14 mouse cellular contexts compared by ENCODE assay signal in the genomic region with DNA sequence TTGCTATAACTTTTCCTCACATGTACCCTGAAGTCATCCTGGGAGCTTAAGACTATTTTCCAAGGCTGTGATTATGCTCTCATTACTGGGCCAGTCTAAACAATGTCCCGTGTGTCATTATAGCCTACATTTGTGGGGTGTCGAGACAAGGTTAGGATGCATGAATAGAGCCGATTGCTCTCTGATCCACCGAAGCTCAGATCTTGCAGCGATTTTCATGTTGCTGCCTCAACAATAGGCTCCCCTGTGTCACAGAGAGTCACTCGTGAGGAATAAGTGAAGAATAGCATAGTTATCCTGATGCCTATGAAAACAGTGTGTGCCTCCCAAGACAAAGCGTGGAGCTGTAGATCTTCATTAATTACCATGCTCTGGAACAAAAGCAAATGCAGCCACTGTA.
A peak's percentile ranks its signal among the peaks of the same experiment; 100 is the strongest.
DNase-seq lines count a peak whose midpoint lies in the region; ATAC-seq and TF ChIP-seq lines count a peak whose summit lies in the region.
"Had no signal": no experiment of that assay in that cellular context is flagged by ENCODE, and none has a peak within 500 bp of the region (broad histone marks: within the 10 kb centered on the region; RNA-seq: fewer than 3 reads in every experiment).

No protein-coding gene starts in this region.

- intact Hi-C loops in heart, postnatal 25 days (cut with DNase I): no loop called here

- peaks cover 5% of the 10 kb centered on the region; the same call in 1 of the 2 replicates for H3K4me1 ChIP-seq in midbrain, embryonic 11.5 days (ENCODE audit: control insufficient read depth, insufficient read depth, low read length)
- H3K4me1 ChIP-seq in midbrain, embryonic 10.5 days: peaks cover 23% of the 10 kb centered on the region
- no peaks in the 10 kb centered on the region; the same call in 1 of the 2 replicates for H3K4me1 ChIP-seq in forebrain, postnatal 0 days (ENCODE audit: insufficient read depth)
- 0 out of 2 replicates have a peak, but pooled peaks cover 3% of the 10 kb centered on the region for H3K4me1 ChIP-seq in midbrain, embryonic 14.5 days (ENCODE audit: control insufficient read depth, insufficient read depth, low read length)
- H3K4me1 ChIP-seq: limb, embryonic 15.5 days had no signal

- no peak for TF ChIP-seq CTCF in forebrain, postnatal 0 days (IDR thresholded peaks at IDR 0.05; ENCODE audit: low read depth)

- H3K27ac ChIP-seq in midbrain, embryonic 11.5 days (ENCODE audit: low read depth, low read length): no peak overlapping the region
- no peak overlapping the region for H3K27ac ChIP-seq in midbrain, embryonic 10.5 days (replicated peaks)
- no peak overlapping the region for H3K27ac ChIP-seq in forebrain, postnatal 0 days (ENCODE audit: low read depth, low read length)
- no peak overlapping the region for H3K27ac ChIP-seq in midbrain, embryonic 14.5 days (replicated peaks; ENCODE audit: low read depth, low read length)
- H3K27ac ChIP-seq: limb, embryonic 15.5 days had no signal

- no peak overlapping the region for H3K4me3 ChIP-seq in midbrain, embryonic 11.5 days (ENCODE audit: low read depth, low read length)
- H3K4me3 ChIP-seq in midbrain, embryonic 10.5 days: no peak overlapping the region
- no peak overlapping the region for H3K4me3 ChIP-seq in forebrain, postnatal 0 days (ENCODE audit: low read depth, low read length)
- H3K4me3 ChIP-seq in midbrain, embryonic 14.5 days (replicated peaks; ENCODE audit: low read depth, low read length): no peak overlapping the region
- H3K4me3 ChIP-seq: limb, embryonic 15.5 days had no signal

- H3K9ac ChIP-seq in midbrain, embryonic 11.5 days (ENCODE audit: low read length): no peak overlapping the region
- H3K9ac ChIP-seq in forebrain, postnatal 0 days: no peak overlapping the region
- H3K9ac ChIP-seq in midbrain, embryonic 14.5 days (replicated peaks; ENCODE audit: low read length): no peak overlapping the region
- H3K9ac ChIP-seq: limb, embryonic 15.5 days; lung, embryonic 14.5 days had no signal

- WGBS in midbrain, embryonic 11.5 days: 59% methylated on average over 7 of the region's 7 CpGs
- 70% methylated on average over 7 of the region's 7 CpGs for WGBS in midbrain, embryonic 10.5 days
- 9% methylated on average over 7 of the region's 7 CpGs for WGBS in forebrain, postnatal 0 days
- 33% methylated on average over 7 of the region's 7 CpGs for WGBS in midbrain, embryonic 14.5 days

- H3K9me3 ChIP-seq in midbrain, embryonic 11.5 days (ENCODE audit: control insufficient read depth, low read length): no peaks in the 10 kb centered on the region
- no peaks in the 10 kb centered on the region for H3K9me3 ChIP-seq in midbrain, embryonic 10.5 days (replicated peaks)
- no peaks in the 10 kb centered on the region for H3K9me3 ChIP-seq in forebrain, postnatal 0 days (ENCODE audit: low read length)
- no peaks in the 10 kb centered on the region for H3K9me3 ChIP-seq in midbrain, embryonic 14.5 days (ENCODE audit: control insufficient read depth, low read length)
- H3K9me3 ChIP-seq: limb, embryonic 15.5 days had no signal

- 0 out of 2 replicates have a peak, but pooled peaks cover 2% of the 10 kb centered on the region for H3K27me3 ChIP-seq in midbrain, embryonic 11.5 days (ENCODE audit: control insufficient read depth, insufficient read depth, low read length)
- 0 out of 2 replicates have a peak, but pooled peaks cover 3% of the 10 kb centered on the region for H3K27me3 ChIP-seq in midbrain, embryonic 10.5 days (ENCODE audit: low read depth, poor library complexity, severe bottlenecking)
- H3K27me3 ChIP-seq in forebrain, postnatal 0 days (ENCODE audit: insufficient read depth, low read length): no peaks in the 10 kb centered on the region
- no peaks in the 10 kb centered on the region; the same call in 1 of the 2 replicates for H3K27me3 ChIP-seq in midbrain, embryonic 14.5 days (ENCODE audit: control insufficient read depth, insufficient read depth, low read length)
- H3K27me3 ChIP-seq: limb, embryonic 15.5 days had no signal

- peak; percentile 61; the same call in 1 of the 2 replicates for ATAC-seq in midbrain, embryonic 11.5 days (ENCODE audit: low FRiP score)
- peak; percentile 52; the same call in 1 of the 2 replicates for ATAC-seq in forebrain, postnatal 0 days
- ATAC-seq in midbrain, embryonic 14.5 days (ENCODE audit: low FRiP score, low TSS enrichment): no peak

- H3K4me2 ChIP-seq in midbrain, embryonic 11.5 days: no peak overlapping the region
- 0 out of 2 replicates have a peak overlapping the region, but pooled peaks have one; percentile 16 for H3K4me2 ChIP-seq in forebrain, postnatal 0 days (ENCODE audit: low read depth)
- H3K4me2 ChIP-seq in midbrain, embryonic 14.5 days (ENCODE audit: low read length): no peak overlapping the region
- H3K4me2 ChIP-seq: limb, embryonic 15.5 days; lung, embryonic 14.5 days had no signal

- no peaks in the 10 kb centered on the region for H3K36me3 ChIP-seq in midbrain, embryonic 11.5 days (ENCODE audit: control insufficient read depth, insufficient read depth, low read length)
- H3K36me3 ChIP-seq in midbrain, embryonic 10.5 days: no peaks in the 10 kb centered on the region
- H3K36me3 ChIP-seq in forebrain, postnatal 0 days (ENCODE audit: insufficient read depth): no peaks in the 10 kb centered on the region
- H3K36me3 ChIP-seq in midbrain, embryonic 14.5 days (ENCODE audit: control insufficient read depth, insufficient read depth, low read length): no peaks in the 10 kb centered on the region
- H3K36me3 ChIP-seq: limb, embryonic 15.5 days had no signal

- peak; percentile 82 for DNase-seq in midbrain, embryonic 11.5 days (ENCODE audit: low spot score, missing footprints)
- DNase-seq in midbrain, embryonic 10.5 days (ENCODE audit: low spot score): no peak
- DNase-seq in forebrain, postnatal 0 days: peak; percentile 34
- DNase-seq in midbrain, embryonic 14.5 days: peak; percentile 35
- DNase-seq in right cerebral cortex, postnatal 25 days: no peak
- no peak for DNase-seq in heart, postnatal 25 days (ENCODE audit: low spot score)
- no peak for DNase-seq in thymus, postnatal 25 days
- DNase-seq: adrenal gland, postnatal 25 days; heart, adult 11 months; heart, postnatal 14 days; kidney, adult 18-20 months; lung, embryonic 14.5 days; right cerebral cortex, adult 18-20 months had no signal

Comparison
In these comparisons a context has a peak if more than half of its experiments do, and no peak if none do; other contexts are left out.
1. DNase-seq: peak in midbrain, embryonic 11.5 days (single experiment), forebrain, postnatal 0 days (single experiment) and midbrain, embryonic 14.5 days (single experiment); none in midbrain, embryonic 10.5 days (single experiment), right cerebral cortex, postnatal 25 days (single experiment), heart, postnatal 25 days (single experiment) and thymus, postnatal 25 days (single experiment).